Mouse (Mus musculus): ENCODE data around the gene Parp6. TPM values are rescaled to one million over a fixed set of nuclear protein-coding genes. Genes with fewer than 3 reads are reported as not detected.

Parp6 gene
- polyA plus RNA-seq (2015; fragmentation: Nextera tagmentation; extraction: Ambion mirVana) = 16.6 and 18.1 TPM in 2 replicates

DNA sequence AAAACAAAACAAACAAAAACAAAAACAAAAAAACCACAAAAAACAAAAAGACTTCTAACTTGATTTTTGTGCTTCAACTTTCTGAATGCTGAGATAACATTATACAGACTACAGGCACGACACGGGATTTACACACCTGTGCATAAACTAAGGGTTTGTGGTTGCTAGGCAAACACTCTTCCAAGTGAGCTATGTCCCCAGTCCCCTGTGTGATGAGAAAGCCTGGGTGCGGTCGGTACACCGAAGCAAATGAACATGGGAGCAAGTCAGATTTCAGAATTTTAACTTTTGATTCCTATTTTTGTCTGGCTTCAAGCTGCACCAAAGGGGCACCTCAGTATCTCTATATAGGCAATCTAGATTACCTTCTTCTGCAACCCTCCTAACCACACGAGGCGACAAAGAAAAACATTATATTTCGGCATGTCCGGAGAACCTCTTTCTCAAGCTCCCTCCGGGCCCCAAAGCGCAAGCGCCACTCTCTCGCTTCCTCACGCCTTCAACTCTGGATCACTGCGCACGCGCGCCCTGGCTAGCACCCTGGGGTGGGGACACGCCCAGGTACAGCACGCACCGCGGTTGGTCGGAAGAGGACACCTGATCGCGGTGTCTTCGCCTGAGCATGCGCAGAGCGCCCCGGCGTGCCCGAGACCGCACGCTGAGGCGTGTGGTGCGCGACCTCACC lies at the start of gene Parp6:
Parp6 (plus strand) TSS at position 663 of the 685 bp plus-strand sequence.
- ATAC-seq (ENCODE audit: extremely low read depth, insufficient number of reproducible peaks, low FRiP score, low TSS enrichment) = peak; percentile 100
- Histone ChIP-seq H3K9ac (peak within 1 kb of the TSS; percentile 94), H3K9me3 (no peaks in the 10 kb centered on the region), H3K36me3 (peaks cover 3% of the 10 kb centered on the region; the same call in 1 of the 2 replicates), H3K4me2 (peak within 1 kb of the TSS; percentile 82), H3K27ac (replicated peaks) (peak within 1 kb of the TSS; percentile 94), H3K4me3 (peak within 1 kb of the TSS; percentile 95), H3K4me1 (peaks cover 23% of the 10 kb centered on the region), H3K27me3 (replicated peaks) (0 out of 2 replicates have a peak, but pooled peaks cover 6% of the 10 kb centered on the region)
- 1% methylated on average over 33 of the region's 36 CpGs for WGBS

DNA sequence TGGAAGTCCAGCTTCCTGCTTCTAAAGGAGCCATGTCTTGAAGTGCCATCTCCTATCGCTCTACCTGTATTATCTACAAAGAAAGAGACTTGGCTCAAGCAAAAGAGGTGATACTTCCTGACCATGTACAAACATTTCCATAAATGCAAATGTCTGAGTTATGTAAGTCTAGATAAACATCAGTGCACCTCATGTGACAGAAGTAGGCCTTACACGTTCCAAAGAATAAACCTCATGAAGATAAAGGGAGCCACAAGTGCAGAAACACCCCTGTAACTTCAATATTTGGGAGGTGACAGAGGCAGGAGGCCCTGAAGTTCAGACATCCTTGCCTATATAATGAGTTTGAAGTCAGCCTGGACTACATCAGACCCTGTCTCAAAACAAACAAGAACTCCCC lies 45.2 kb upstream of the Parp6 start:
- H3K27ac ChIP-seq (replicated peaks) = no peak overlapping the region
- no peaks in the 10 kb centered on the region for H3K4me1 ChIP-seq
- no peak overlapping the region for H3K4me2 ChIP-seq
- no peak for ATAC-seq (ENCODE audit: extremely low read depth, insufficient number of reproducible peaks, low FRiP score, low TSS enrichment)
- WGBS = 68% methylated on average over 2 of the region's 2 CpGs
- no peak overlapping the region for H3K9ac ChIP-seq
- no peaks in the 10 kb centered on the region for H3K9me3 ChIP-seq
- H3K4me3 ChIP-seq = no peak overlapping the region
- H3K36me3 ChIP-seq = no peaks in the 10 kb centered on the region
- H3K27me3 ChIP-seq (replicated peaks) = peaks cover 22% of the 10 kb centered on the region

GRCm38 (mm10) chr9:59577401-59577800 lies 39.7 kb upstream of the Parp6 start:
- 13% methylated on average over 13 of the region's 13 CpGs for WGBS
- peaks cover 70% of the 10 kb centered on the region for H3K27me3 ChIP-seq (replicated peaks)

GRCm38 (mm10) chr9:59577844-59578504 lies 39.1 kb upstream of the Parp6 start, which contains the start of gene Celf6:
Gene Celf6, plus strand, starts transcription at chr9:59577917.
- no peaks in the 10 kb centered on the region for H3K36me3 ChIP-seq
- no peak within 1 kb of the TSS for H3K27ac ChIP-seq (replicated peaks)
- 1% methylated on average over 57 of the region's 61 CpGs for WGBS
- no peak within 1 kb of the TSS for H3K9ac ChIP-seq
- peaks cover 75% of the 10 kb centered on the region for H3K27me3 ChIP-seq (replicated peaks)
- no peaks in the 10 kb centered on the region for H3K9me3 ChIP-seq
- H3K4me1 ChIP-seq = peaks cover 12% of the 10 kb centered on the region
- peak; percentile 96 for ATAC-seq (ENCODE audit: extremely low read depth, insufficient number of reproducible peaks, low FRiP score, low TSS enrichment)
- peak within 1 kb of the TSS; percentile 79 for H3K4me2 ChIP-seq
- H3K4me3 ChIP-seq = peak within 1 kb of the TSS; percentile 50

More at GRCm38 (mm10) chr9:59577401-59577800, 39.7 kb upstream of the Parp6 start:
- peaks cover 12% of the 10 kb centered on the region for H3K4me1 ChIP-seq
- ATAC-seq (ENCODE audit: extremely low read depth, insufficient number of reproducible peaks, low FRiP score, low TSS enrichment) = no peak
- H3K9ac ChIP-seq = no peak overlapping the region
- no peaks in the 10 kb centered on the region for H3K36me3 ChIP-seq
- peak overlapping the region; percentile 79 for H3K4me2 ChIP-seq
- H3K27ac ChIP-seq (replicated peaks) = no peak overlapping the region
- peak overlapping the region; percentile 50 for H3K4me3 ChIP-seq
- no peaks in the 10 kb centered on the region for H3K9me3 ChIP-seq

- WGBS = 1% methylated on average over 20 of the region's 20 CpGs
- Histone ChIP-seq H3K27me3 (replicated peaks) (peaks cover 78% of the 10 kb centered on the region), H3K9me3 (no peaks in the 10 kb centered on the region), H3K9ac (no peak overlapping the region), H3K4me2 (peak overlapping the region; percentile 79), H3K4me1 (peaks cover 12% of the 10 kb centered on the region), H3K36me3 (no peaks in the 10 kb centered on the region), H3K4me3 (peak overlapping the region; percentile 50), H3K27ac (replicated peaks) (no peak overlapping the region)
- ATAC-seq (ENCODE audit: extremely low read depth, insufficient number of reproducible peaks, low FRiP score, low TSS enrichment) = no peak
Measured at GRCm38 (mm10) chr9:59578505-59578867, 38.6 kb upstream of the Parp6 start.

GRCm38 (mm10) chr9:59584871-59585308 lies 32.2 kb upstream of the Parp6 start:
- peak overlapping the region; percentile 74 for H3K9ac ChIP-seq
- H3K27me3 ChIP-seq (replicated peaks) = peaks cover 79% of the 10 kb centered on the region
- peak overlapping the region; percentile 40 for H3K4me3 ChIP-seq
- no peaks in the 10 kb centered on the region for H3K4me1 ChIP-seq
- H3K27ac ChIP-seq (replicated peaks) = no peak overlapping the region
- peak overlapping the region; percentile 70 for H3K4me2 ChIP-seq
- H3K36me3 ChIP-seq = no peaks in the 10 kb centered on the region
- no peak for ATAC-seq (ENCODE audit: extremely low read depth, insufficient number of reproducible peaks, low FRiP score, low TSS enrichment)
- WGBS = 5% methylated on average over 13 of the region's 13 CpGs
- H3K9me3 ChIP-seq = no peaks in the 10 kb centered on the region

- peaks cover 60% of the 10 kb centered on the region for H3K27me3 ChIP-seq (replicated peaks)
- no peak for ATAC-seq (ENCODE audit: extremely low read depth, insufficient number of reproducible peaks, low FRiP score, low TSS enrichment)
Measured at GRCm38 (mm10) chr9:59588252-59588651, 28.8 kb upstream of the Parp6 start.

GRCm38 (mm10) chr9:59588710-59589671 lies 28.1 kb upstream of the Parp6 start:
- ATAC-seq (ENCODE audit: extremely low read depth, insufficient number of reproducible peaks, low FRiP score, low TSS enrichment) = no peak
- Histone ChIP-seq H3K36me3 (no peaks in the 10 kb centered on the region), H3K27me3 (replicated peaks) (peaks cover 53% of the 10 kb centered on the region), H3K4me3 (no peak overlapping the region), H3K9me3 (no peaks in the 10 kb centered on the region), H3K4me2 (no peak overlapping the region), H3K4me1 (no peaks in the 10 kb centered on the region), H3K27ac (replicated peaks) (no peak overlapping the region), H3K9ac (no peak overlapping the region)
- WGBS = 41% methylated on average over 12 of the region's 12 CpGs

More at GRCm38 (mm10) chr9:59588252-59588651, 28.8 kb upstream of the Parp6 start:
- 54% methylated on average over 5 of the region's 5 CpGs for WGBS
- H3K36me3 ChIP-seq = no peaks in the 10 kb centered on the region
- no peaks in the 10 kb centered on the region for H3K9me3 ChIP-seq
- no peaks in the 10 kb centered on the region for H3K4me1 ChIP-seq
- no peak overlapping the region for H3K4me2 ChIP-seq
- no peak overlapping the region for H3K27ac ChIP-seq (replicated peaks)
- H3K9ac ChIP-seq = no peak overlapping the region
- no peak overlapping the region for H3K4me3 ChIP-seq

DNA sequence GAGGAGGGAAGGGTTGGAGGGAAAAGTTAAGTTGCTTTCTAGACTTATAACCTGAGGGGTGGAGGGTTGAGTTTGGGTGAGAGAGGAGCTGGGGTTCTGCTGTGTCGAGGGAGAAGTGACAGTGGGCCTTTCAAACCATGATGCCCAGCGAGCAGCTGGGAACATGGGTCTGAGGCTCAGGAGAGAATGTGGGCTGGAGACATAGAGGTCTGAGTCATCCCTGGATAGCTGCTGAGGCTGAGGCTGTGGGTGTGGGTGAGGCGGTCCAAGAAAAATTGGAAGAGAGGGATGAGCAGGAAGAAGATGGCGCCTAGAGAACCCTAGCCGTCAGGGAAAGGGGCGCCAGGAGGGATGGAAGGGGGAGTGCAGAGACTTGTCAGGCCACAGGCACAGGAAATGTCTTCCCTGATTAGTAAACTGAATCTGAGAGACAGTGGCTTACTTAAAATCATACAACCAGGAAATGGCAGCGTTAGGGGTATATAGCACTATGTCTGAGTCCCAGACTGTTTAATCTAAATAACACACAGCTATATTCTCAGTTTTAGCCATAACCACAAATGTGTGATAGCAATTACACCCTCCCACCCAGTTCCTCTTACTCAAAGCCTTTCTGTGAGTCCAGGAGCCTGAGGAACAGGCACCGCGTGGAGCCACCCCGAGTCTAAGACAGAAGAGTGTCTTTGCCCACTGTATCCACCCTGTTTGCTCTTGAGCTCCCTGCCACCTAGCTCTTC lies 27.2 kb upstream of the Parp6 start:
- H3K4me3 ChIP-seq = no peak overlapping the region
- peaks cover 46% of the 10 kb centered on the region for H3K27me3 ChIP-seq (replicated peaks)
- H3K27ac ChIP-seq (replicated peaks) = no peak overlapping the region
- H3K4me2 ChIP-seq = no peak overlapping the region
- H3K36me3 ChIP-seq = no peaks in the 10 kb centered on the region
- no peaks in the 10 kb centered on the region for H3K4me1 ChIP-seq
- ATAC-seq (ENCODE audit: extremely low read depth, insufficient number of reproducible peaks, low FRiP score, low TSS enrichment) = no peak
- H3K9ac ChIP-seq = no peak overlapping the region
- H3K9me3 ChIP-seq = no peaks in the 10 kb centered on the region
- 70% methylated on average over 10 of the region's 10 CpGs for WGBS

DNA sequence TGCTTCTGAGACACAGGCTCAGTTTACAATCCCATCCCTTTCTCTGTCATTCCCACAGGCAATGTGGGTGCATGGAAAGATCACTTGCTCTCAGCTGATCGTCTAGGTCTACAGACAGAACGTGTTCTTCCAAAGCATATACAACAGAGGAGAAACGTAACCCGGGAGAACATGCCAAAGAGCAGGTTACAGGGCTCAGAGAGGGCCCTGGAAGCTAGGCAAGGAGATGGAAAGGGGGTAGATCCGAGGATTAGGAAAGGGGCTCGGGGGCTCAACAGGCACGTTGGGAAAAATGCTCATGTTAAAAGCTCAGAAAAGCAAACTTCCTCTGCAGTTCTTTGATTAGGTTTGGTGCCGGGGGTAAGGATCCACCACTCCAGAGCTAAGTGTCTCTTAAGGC lies 15.4 kb upstream of the Parp6 start:
- ATAC-seq (ENCODE audit: extremely low read depth, insufficient number of reproducible peaks, low FRiP score, low TSS enrichment) = no peak
- Histone ChIP-seq H3K4me1 (peaks cover 4% of the 10 kb centered on the region; the same call in 1 of the 2 replicates), H3K27me3 (replicated peaks) (peaks cover 67% of the 10 kb centered on the region), H3K4me3 (no peak overlapping the region), H3K9ac (no peak overlapping the region), H3K4me2 (no peak overlapping the region), H3K36me3 (no peaks in the 10 kb centered on the region), H3K9me3 (no peaks in the 10 kb centered on the region), H3K27ac (replicated peaks) (no peak overlapping the region)
- 63% methylated on average over 8 of the region's 8 CpGs for WGBS

All from heart, embryonic 13.5 days (tissue).